10 mouse cellular contexts compared by ENCODE assay signal in genomic region chr8:48451247-48451635, GRCm38 (mm10).
DNase-seq lines count a peak whose midpoint lies in the region; ATAC-seq and TF ChIP-seq lines count a peak whose summit lies in the region.
"Had no signal": no experiment of that assay in that cellular context is flagged by ENCODE, and none has a peak within 500 bp of the region (broad histone marks: within the 10 kb centered on the region; RNA-seq: fewer than 3 reads in every experiment).

No protein-coding gene starts in this region.

- no peak for TF ChIP-seq EP300 in lung, postnatal 0 days (IDR thresholded peaks at IDR 0.05)

- CTCF ChIA-PET in Patski (lab: Charles Lee), result no interaction called here

- no peaks in the 10 kb centered on the region for H3K9me3 ChIP-seq in forebrain, postnatal 0 days (ENCODE audit: low read length)
- no peaks in the 10 kb centered on the region for H3K9me3 ChIP-seq in midbrain, embryonic 10.5 days (replicated peaks)
- no peaks in the 10 kb centered on the region for H3K9me3 ChIP-seq in lung, postnatal 0 days (ENCODE audit: low read length)
- H3K9me3 ChIP-seq: neural tube, embryonic 13.5 days had no signal

- H3K27me3 ChIP-seq in Patski, result no peaks in the 10 kb centered on the region
- H3K27me3 ChIP-seq in forebrain, postnatal 0 days (ENCODE audit: insufficient read depth, low read length), result no peaks in the 10 kb centered on the region
- no peaks in the 10 kb centered on the region for H3K27me3 ChIP-seq in midbrain, embryonic 10.5 days (ENCODE audit: low read depth, poor library complexity, severe bottlenecking)
- H3K27me3 ChIP-seq in lung, postnatal 0 days (replicated peaks; ENCODE audit: insufficient read depth, low read length), result no peaks in the 10 kb centered on the region
- H3K27me3 ChIP-seq: neural tube, embryonic 13.5 days had no signal

- POLR2A ChIA-PET in Patski (lab: Charles Lee), result interaction anchor here (1.4 kb wide), 1 partner anchor 9 kb away, joined by 4 read pairs; no protein-coding TSS in a partner anchor

- peak overlapping the region; percentile 63 for H3K27ac ChIP-seq in gastrocnemius, adult 2 months
- no peak overlapping the region for H3K27ac ChIP-seq in forebrain, postnatal 0 days (ENCODE audit: low read depth, low read length)
- peak overlapping the region; percentile 64 for H3K27ac ChIP-seq in midbrain, embryonic 10.5 days (replicated peaks)
- H3K27ac ChIP-seq in lung, postnatal 0 days (ENCODE audit: low read length), result no peak overlapping the region
- H3K27ac ChIP-seq: neural tube, embryonic 13.5 days had no signal

- H3K4me1 ChIP-seq in forebrain, postnatal 0 days (ENCODE audit: insufficient read depth), result 0 out of 2 replicates have a peak, but pooled peaks cover 9% of the 10 kb centered on the region
- H3K4me1 ChIP-seq in midbrain, embryonic 10.5 days, result peaks cover 61% of the 10 kb centered on the region
- no peaks in the 10 kb centered on the region for H3K4me1 ChIP-seq in lung, postnatal 0 days (ENCODE audit: insufficient read depth, low read depth, low read length)

- WGBS in forebrain, postnatal 0 days, result 18% methylated on average over 7 of the region's 7 CpGs
- WGBS in midbrain, embryonic 10.5 days, result 20% methylated on average over 7 of the region's 7 CpGs
- WGBS in lung, postnatal 0 days, result 40% methylated on average over 7 of the region's 7 CpGs

- in situ Hi-C loops in Patski (cut with MboI; ENCODE audit: low pct_unique_long_range_greater_than_20kb), result no loop called here

- peak; percentile 54 for ATAC-seq in Patski
- peak; percentile 58 for ATAC-seq in forebrain, postnatal 0 days
- ATAC-seq in CD4-positive, CD25-positive, alpha-beta regulatory T cell, adult 4 months, result no peak
- ATAC-seq in lung, postnatal 0 days, result no peak

- peak overlapping the region; percentile 48 for H3K4me3 ChIP-seq in gastrocnemius, adult 2 months
- H3K4me3 ChIP-seq in forebrain, postnatal 0 days (ENCODE audit: low read depth, low read length), result no peak overlapping the region
- H3K4me3 ChIP-seq in midbrain, embryonic 10.5 days, result 0 out of 2 replicates have a peak overlapping the region, but pooled peaks have one; percentile 1
- H3K4me3 ChIP-seq in lung, postnatal 0 days (ENCODE audit: low read depth, low read length), result no peak overlapping the region
- H3K4me3 ChIP-seq: neural tube, embryonic 13.5 days had no signal

- peak overlapping the region; percentile 26 for H3K4me2 ChIP-seq in forebrain, postnatal 0 days (ENCODE audit: low read depth)
- H3K4me2 ChIP-seq in lung, postnatal 0 days (replicated peaks; ENCODE audit: low read depth, low read length), result no peak overlapping the region
- H3K4me2 ChIP-seq: neural tube, embryonic 13.5 days had no signal

- peak; percentile 31 for DNase-seq in gastrocnemius, adult 2 months
- no peak for DNase-seq in gastrocnemius, postnatal 25 days
- peak; percentile 10 for DNase-seq in Patski (ENCODE audit: low read depth, low spot score)
- no peak for DNase-seq in forebrain, postnatal 0 days
- DNase-seq in midbrain, embryonic 10.5 days (ENCODE audit: low spot score), result peak; percentile 34
- no peak for DNase-seq in adrenal gland, postnatal 25 days
- no peak for DNase-seq in lung, postnatal 0 days (ENCODE audit: low spot score)
- DNase-seq: kidney, adult 8-10 months had no signal

- TF ChIP-seq CTCF in gastrocnemius, adult 2 months (IDR thresholded peaks at IDR 0.05), result no peak
- no peak for TF ChIP-seq CTCF in Patski (IDR thresholded peaks at IDR 0.05)
- no peak for TF ChIP-seq CTCF in forebrain, postnatal 0 days (IDR thresholded peaks at IDR 0.05; ENCODE audit: low read depth)
- TF ChIP-seq CTCF in lung, postnatal 0 days (IDR thresholded peaks at IDR 0.05), result no peak

- intact Hi-C loops in gastrocnemius, adult 2 months (cut with DNase I), result no loop called here

- 0 out of 2 replicates have a peak overlapping the region, but pooled peaks have one; percentile 0 for H3K9ac ChIP-seq in forebrain, postnatal 0 days
- H3K9ac ChIP-seq in lung, postnatal 0 days (replicated peaks; ENCODE audit: low read depth), result no peak overlapping the region
- H3K9ac ChIP-seq: neural tube, embryonic 13.5 days had no signal

- no peaks in the 10 kb centered on the region for H3K36me3 ChIP-seq in forebrain, postnatal 0 days (ENCODE audit: insufficient read depth)
- no peaks in the 10 kb centered on the region for H3K36me3 ChIP-seq in midbrain, embryonic 10.5 days
- no peaks in the 10 kb centered on the region for H3K36me3 ChIP-seq in lung, postnatal 0 days (ENCODE audit: insufficient read depth, low read length)
- H3K36me3 ChIP-seq: neural tube, embryonic 13.5 days had no signal

Comparison
In these comparisons a context has a peak if more than half of its experiments do, and no peak if none do; other contexts are left out.
1. DNase-seq: peak in gastrocnemius, adult 2 months (single experiment), Patski (single experiment) and midbrain, embryonic 10.5 days (single experiment); none in gastrocnemius, postnatal 25 days (single experiment), forebrain, postnatal 0 days (single experiment), adrenal gland, postnatal 25 days (single experiment) and lung, postnatal 0 days (single experiment).
2. H3K27ac ChIP-seq: peak in gastrocnemius, adult 2 months (single experiment) and midbrain, embryonic 10.5 days (single experiment); none in forebrain, postnatal 0 days (single experiment) and lung, postnatal 0 days (single experiment).
3. H3K4me3 ChIP-seq: peak in gastrocnemius, adult 2 months (single experiment) and midbrain, embryonic 10.5 days (single experiment); none in forebrain, postnatal 0 days (single experiment) and lung, postnatal 0 days (single experiment).
4. ATAC-seq: peak in Patski (single experiment) and forebrain, postnatal 0 days (single experiment); none in CD4-positive, CD25-positive, alpha-beta regulatory T cell, adult 4 months (single experiment) and lung, postnatal 0 days (single experiment).